Mouse (Mus musculus) cortical plate, adult 2 months (tissue): ENCODE data around the gene 5430427O19Rik.

Source experiments
- CTCF ChIP-seq: fragments of 200-500 bp; IDR thresholded peaks from 2 replicates; pipeline ENCODE4 v1.5.1; 2011; ENCODE audit warnings: mild to moderate bottlenecking, control low read depth, low read length; ENCODE audit not compliant: insufficient read depth; ENCODE audit errors: extremely low read depth
- POLR2A ChIP-seq: fragments of 200-500 bp; IDR thresholded peaks from 2 replicates; pipeline ENCODE4 v1.6.1; 2011; ENCODE audit warnings: mild to moderate bottlenecking, low read length, control low read depth; ENCODE audit not compliant: insufficient read depth; ENCODE audit errors: extremely low read depth

GRCm38 (mm10) chrX:85901195-85901594 lies 31.0 kb downstream of the 5430427O19Rik start:
- TF ChIP-seq POLR2A (no peak), CTCF (no peak)
